Mouse (Mus musculus) ES-E14 (cell line): ENCODE data around the gene Phf7.

Experiments
- CHD2 ChIP-seq: IDR thresholded peaks from 2 replicates; pipeline ENCODE4 v1.6.1; 2014; ENCODE audit warnings: mild to moderate bottlenecking, low read depth, low read length, inconsistent platforms
- HCFC1 ChIP-seq: IDR thresholded peaks from 2 replicates; pipeline ENCODE4 v1.6.1; 2012; ENCODE audit warnings: low read length, inconsistent platforms, borderline replicate concordance; ENCODE audit not compliant: insufficient read depth
- ZC3H11A ChIP-seq: IDR thresholded peaks from 2 replicates; pipeline ENCODE4 v1.6.1; 2012; ENCODE audit warnings: low read depth, mild to moderate bottlenecking, inconsistent platforms, low read length, borderline replicate concordance
- ZNF384 ChIP-seq: IDR thresholded peaks from 2 replicates; pipeline ENCODE4 v1.6.1; 2012; ENCODE audit warnings: low read depth, low read length, inconsistent platforms

DNA sequence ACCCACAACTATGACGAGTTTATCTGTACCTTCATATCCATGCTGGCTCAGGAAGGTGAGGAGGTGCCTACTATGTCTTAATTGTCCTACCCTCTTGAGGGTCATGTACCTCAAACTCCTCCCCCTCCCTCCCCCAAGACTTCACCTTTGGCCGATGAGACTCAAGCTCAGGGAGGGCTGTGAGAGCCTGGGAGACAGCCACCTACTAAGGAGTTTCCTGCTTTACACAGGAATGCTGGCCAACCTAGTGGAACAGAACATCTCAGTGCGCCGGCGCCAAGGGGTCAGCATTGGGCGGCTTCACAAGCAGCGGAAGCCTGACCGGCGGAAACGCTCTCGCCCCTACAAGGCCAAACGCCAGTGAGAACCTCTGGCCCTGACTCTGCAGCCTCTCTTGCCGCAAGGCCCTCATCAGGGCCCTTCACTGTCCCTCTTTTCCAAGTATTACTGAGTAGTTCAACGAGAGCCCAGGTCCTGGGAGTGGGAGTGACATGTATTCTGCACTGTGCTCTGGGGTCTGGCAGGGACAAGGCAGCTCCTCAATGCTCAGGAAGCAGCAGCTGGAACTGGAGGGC lies 7.4 kb upstream of the Phf7 start:
- TF ChIP-seq HCFC1 (no peak), ZC3H11A (no peak), ZNF384 (no peak), CHD2 (no peak)
